8 mouse cellular contexts compared by ENCODE assay signal in genomic region chr15:98662567-98663545, GRCm38 (mm10). TPM values are rescaled to one million over a fixed set of nuclear protein-coding genes. Genes with fewer than 3 reads are reported as not detected.
DNase-seq lines count a peak whose midpoint lies in the region; ATAC-seq lines count a peak whose summit lies in the region.

Gene Ddx23 (minus strand): TSS chr15:98662894.

- H3K4me2 ChIP-seq in forebrain, embryonic 14.5 days (ENCODE audit: low read length), result peak within 1 kb of the TSS; percentile 76
- H3K4me2 ChIP-seq in neural tube, embryonic 15.5 days, result peak within 1 kb of the TSS; percentile 82

- ATAC-seq in forebrain, embryonic 14.5 days, result peak; percentile 97
- peak; percentile 97 for ATAC-seq in neural tube, embryonic 15.5 days (ENCODE audit: low FRiP score)

- H3K27me3 ChIP-seq in forebrain, embryonic 14.5 days (replicated peaks; ENCODE audit: control insufficient read depth, insufficient read depth, low read length), result no peaks in the 10 kb centered on the region
- H3K27me3 ChIP-seq in neural tube, embryonic 15.5 days (replicated peaks), result no peaks in the 10 kb centered on the region

- no peaks in the 10 kb centered on the region for H3K9me3 ChIP-seq in forebrain, embryonic 14.5 days (replicated peaks; ENCODE audit: control insufficient read depth, low read length)
- no peaks in the 10 kb centered on the region for H3K9me3 ChIP-seq in neural tube, embryonic 15.5 days (replicated peaks)

- H3K36me3 ChIP-seq in forebrain, embryonic 14.5 days (ENCODE audit: control insufficient read depth, insufficient read depth, low read length), result peaks cover 13% of the 10 kb centered on the region
- H3K36me3 ChIP-seq in neural tube, embryonic 15.5 days, result peaks cover 12% of the 10 kb centered on the region

- H3K9ac ChIP-seq in forebrain, embryonic 14.5 days (ENCODE audit: low read length), result peak within 1 kb of the TSS; percentile 93
- peak within 1 kb of the TSS; percentile 67 for H3K9ac ChIP-seq in neural tube, embryonic 15.5 days (replicated peaks)

- 4% methylated on average over 46 of the region's 48 CpGs for WGBS in forebrain, embryonic 14.5 days
- 4% methylated on average over 48 of the region's 48 CpGs for WGBS in neural tube, embryonic 15.5 days

- peak within 1 kb of the TSS; percentile 84 for H3K4me3 ChIP-seq in forebrain, embryonic 14.5 days (ENCODE audit: low read depth, low read length)
- H3K4me3 ChIP-seq in neural tube, embryonic 15.5 days (replicated peaks), result peak within 1 kb of the TSS; percentile 71

- peaks cover 5% of the 10 kb centered on the region; the same call in 1 of the 2 replicates for H3K4me1 ChIP-seq in forebrain, embryonic 14.5 days (ENCODE audit: control insufficient read depth, insufficient read depth, low read length)
- H3K4me1 ChIP-seq in neural tube, embryonic 15.5 days, result peaks cover 10% of the 10 kb centered on the region

- intact Hi-C loops in heart, postnatal 14 days (cut with DNase I), result loop anchor here (5.0 kb wide), 1 partner anchor 139 kb away; no protein-coding TSS in a partner anchor

- DNase-seq in ES-CJ7 (ENCODE audit: low read depth, low spot score), result peak; percentile 96
- peak; percentile 92 for DNase-seq in cerebellum, adult 11 months
- peak; percentile 99 for DNase-seq in forebrain, embryonic 14.5 days (ENCODE audit: low spot score)
- peak; percentile 94 to 96 for DNase-seq in heart, postnatal 14 days
- DNase-seq in layer of hippocampus, adult 11-12 months (ENCODE audit: low spot score), result peak; percentile 97
- DNase-seq in lung, adult 18-20 months, result peak; percentile 96 to 97
- DNase-seq in testis, postnatal 14 days (ENCODE audit: low spot score), result peak; percentile 97

- peak within 1 kb of the TSS; percentile 85 for H3K27ac ChIP-seq in forebrain, embryonic 14.5 days (ENCODE audit: low read depth, low read length)
- H3K27ac ChIP-seq in neural tube, embryonic 15.5 days (replicated peaks), result peak within 1 kb of the TSS; percentile 93

RNA-seq across cellular contexts. Expression of gene Ddx23, which starts in this region (rescaled TPM):
- 18.2 and 24.3 TPM in 2 replicates for polyA plus RNA-seq in forebrain, embryonic 14.5 days (2014; fragmentation: Nextera tagmentation; extraction: Ambion mirVana)
- 10 to 100 TPM; 51.0 to 53.9 TPM for total RNA-seq in heart, postnatal 14 days (2021)
- 20.6 and 21.0 TPM in 2 replicates for polyA plus RNA-seq in neural tube, embryonic 15.5 days (2015; fragmentation: Nextera tagmentation; extraction: Ambion mirVana)

Comparison
In these comparisons a context has a peak if more than half of its experiments do, and no peak if none do; other contexts are left out.
1. Peak in every context shown above with its lines: DNase-seq, ATAC-seq, H3K4me3 ChIP-seq and H3K27ac ChIP-seq.